Mouse (Mus musculus): Measurements from ENCODE around the gene Cct6b. TPM values are rescaled to one million over a fixed set of nuclear protein-coding genes. Genes with fewer than 3 reads are reported as not detected.

Gene Cct6b
- 0.14 and 0.32 TPM in 2 replicates for polyA plus RNA-seq (2014; fragmentation: Nextera tagmentation; extraction: Ambion mirVana)

- peaks cover 10% of the 10 kb centered on the region for H3K4me1 ChIP-seq (ENCODE audit: control insufficient read depth, insufficient read depth, low read length)
- H3K9me3 ChIP-seq (replicated peaks; ENCODE audit: control insufficient read depth, low read length): no peaks in the 10 kb centered on the region
- ATAC-seq (replicated peaks; ENCODE audit: insufficient number of reproducible peaks, low FRiP score, low TSS enrichment): peak; percentile 97
- under 1% methylated on average over 44 of the region's 44 CpGs for WGBS (ENCODE audit: insufficient replicate concordance)
- H3K4me2 ChIP-seq: peak within 1 kb of the TSS; percentile 97
- H3K27ac ChIP-seq (ENCODE audit: low read depth, low read length): peak within 1 kb of the TSS; percentile 93
- H3K4me3 ChIP-seq (ENCODE audit: low read depth, low read length): peak within 1 kb of the TSS; percentile 98
- peaks cover 4% of the 10 kb centered on the region; the same call in 1 of the 2 replicates for H3K36me3 ChIP-seq (ENCODE audit: control insufficient read depth, insufficient read depth, low read length)
- H3K9ac ChIP-seq (ENCODE audit: low read depth, low read length): peak within 1 kb of the TSS; percentile 93
- H3K27me3 ChIP-seq (ENCODE audit: control insufficient read depth, insufficient read depth, low read length): no peaks in the 10 kb centered on the region
Measured at GRCm38 (mm10) chr11:82763742-82764437, at the start of gene Cct6b, which contains the start of gene Zfp830. TSS of gene Cct6b (minus strand) at chr11:82764321. TSS of gene Zfp830 (plus strand) at chr11:82764345.

GRCm38 (mm10) chr11:82808485-82808884 lies 44.4 kb upstream of the Cct6b start:
- ATAC-seq (replicated peaks; ENCODE audit: insufficient number of reproducible peaks, low FRiP score, low TSS enrichment): no peak
- 64% methylated on average over 5 of the region's 5 CpGs for WGBS (ENCODE audit: insufficient replicate concordance)
- no peak overlapping the region for H3K9ac ChIP-seq (ENCODE audit: low read depth, low read length)
- no peaks in the 10 kb centered on the region for H3K9me3 ChIP-seq (replicated peaks; ENCODE audit: control insufficient read depth, low read length)
- H3K36me3 ChIP-seq (ENCODE audit: control insufficient read depth, insufficient read depth, low read length): no peaks in the 10 kb centered on the region
- H3K27me3 ChIP-seq (ENCODE audit: control insufficient read depth, insufficient read depth, low read length): no peaks in the 10 kb centered on the region
- no peak overlapping the region for H3K27ac ChIP-seq (ENCODE audit: low read depth, low read length)
- no peak overlapping the region for H3K4me2 ChIP-seq
- H3K4me1 ChIP-seq (ENCODE audit: control insufficient read depth, insufficient read depth, low read length): peaks cover 11% of the 10 kb centered on the region
- H3K4me3 ChIP-seq (ENCODE audit: low read depth, low read length): no peak overlapping the region

- peaks cover 7% of the 10 kb centered on the region for H3K36me3 ChIP-seq (ENCODE audit: control insufficient read depth, insufficient read depth, low read length)
- no peak overlapping the region for H3K4me2 ChIP-seq
- no peak overlapping the region for H3K9ac ChIP-seq (ENCODE audit: low read depth, low read length)
- no peak for ATAC-seq (replicated peaks; ENCODE audit: insufficient number of reproducible peaks, low FRiP score, low TSS enrichment)
- no peak overlapping the region for H3K4me3 ChIP-seq (ENCODE audit: low read depth, low read length)
- no peak overlapping the region for H3K27ac ChIP-seq (ENCODE audit: low read depth, low read length)
- H3K9me3 ChIP-seq (replicated peaks; ENCODE audit: control insufficient read depth, low read length): no peaks in the 10 kb centered on the region
- 81% methylated on average over 3 of the region's 3 CpGs for WGBS (ENCODE audit: insufficient replicate concordance)
- peaks cover 2% of the 10 kb centered on the region; the same call in 1 of the 2 replicates for H3K4me1 ChIP-seq (ENCODE audit: control insufficient read depth, insufficient read depth, low read length)
- H3K27me3 ChIP-seq (ENCODE audit: control insufficient read depth, insufficient read depth, low read length): no peaks in the 10 kb centered on the region
Measured at GRCm38 (mm10) chr11:82807370-82807769, 43.2 kb upstream of the Cct6b start.

- Histone ChIP-seq H3K27me3 (ENCODE audit: control insufficient read depth, insufficient read depth, low read length) (no peaks in the 10 kb centered on the region), H3K4me2 (no peak overlapping the region), H3K9ac (ENCODE audit: low read depth, low read length) (no peak overlapping the region), H3K36me3 (ENCODE audit: control insufficient read depth, insufficient read depth, low read length) (peaks cover 14% of the 10 kb centered on the region), H3K4me3 (ENCODE audit: low read depth, low read length) (no peak overlapping the region), H3K9me3 (replicated peaks; ENCODE audit: control insufficient read depth, low read length) (no peaks in the 10 kb centered on the region), H3K27ac (ENCODE audit: low read depth, low read length) (no peak overlapping the region), H3K4me1 (ENCODE audit: control insufficient read depth, insufficient read depth, low read length) (peaks cover 1% of the 10 kb centered on the region; the same call in 1 of the 2 replicates)
- 61% methylated on average over 3 of the region's 3 CpGs for WGBS (ENCODE audit: insufficient replicate concordance)
- no peak for ATAC-seq (replicated peaks; ENCODE audit: insufficient number of reproducible peaks, low FRiP score, low TSS enrichment)
Measured at GRCm38 (mm10) chr11:82806656-82807055, 42.5 kb upstream of the Cct6b start.

GRCm38 (mm10) chr11:82783453-82783852 lies 19.3 kb upstream of the Cct6b start:
- H3K36me3 ChIP-seq (ENCODE audit: control insufficient read depth, insufficient read depth, low read length): peaks cover 17% of the 10 kb centered on the region
- 89% methylated on average over 11 of the region's 11 CpGs for WGBS (ENCODE audit: insufficient replicate concordance)

GRCm38 (mm10) chr11:82782197-82782596 lies 18.1 kb upstream of the Cct6b start:
- no peak for ATAC-seq (replicated peaks; ENCODE audit: insufficient number of reproducible peaks, low FRiP score, low TSS enrichment)
- Histone ChIP-seq H3K4me3 (ENCODE audit: low read depth, low read length) (peak overlapping the region; percentile 91), H3K27ac (ENCODE audit: low read depth, low read length) (no peak overlapping the region), H3K9ac (ENCODE audit: low read depth, low read length) (peak overlapping the region; percentile 96), H3K4me2 (peak overlapping the region; percentile 83), H3K36me3 (ENCODE audit: control insufficient read depth, insufficient read depth, low read length) (peaks cover 12% of the 10 kb centered on the region), H3K27me3 (ENCODE audit: control insufficient read depth, insufficient read depth, low read length) (no peaks in the 10 kb centered on the region), H3K9me3 (replicated peaks; ENCODE audit: control insufficient read depth, low read length) (no peaks in the 10 kb centered on the region), H3K4me1 (ENCODE audit: control insufficient read depth, insufficient read depth, low read length) (peaks cover 7% of the 10 kb centered on the region)
- WGBS (ENCODE audit: insufficient replicate concordance): 43% methylated on average over 6 of the region's 6 CpGs

More at GRCm38 (mm10) chr11:82783453-82783852, 19.3 kb upstream of the Cct6b start:
- Histone ChIP-seq H3K4me1 (ENCODE audit: control insufficient read depth, insufficient read depth, low read length) (peaks cover 7% of the 10 kb centered on the region), H3K9me3 (replicated peaks; ENCODE audit: control insufficient read depth, low read length) (no peaks in the 10 kb centered on the region), H3K9ac (ENCODE audit: low read depth, low read length) (no peak overlapping the region), H3K27me3 (ENCODE audit: control insufficient read depth, insufficient read depth, low read length) (no peaks in the 10 kb centered on the region), H3K27ac (ENCODE audit: low read depth, low read length) (no peak overlapping the region), H3K4me3 (ENCODE audit: low read depth, low read length) (no peak overlapping the region), H3K4me2 (no peak overlapping the region)
- ATAC-seq (replicated peaks; ENCODE audit: insufficient number of reproducible peaks, low FRiP score, low TSS enrichment): no peak

DNA sequence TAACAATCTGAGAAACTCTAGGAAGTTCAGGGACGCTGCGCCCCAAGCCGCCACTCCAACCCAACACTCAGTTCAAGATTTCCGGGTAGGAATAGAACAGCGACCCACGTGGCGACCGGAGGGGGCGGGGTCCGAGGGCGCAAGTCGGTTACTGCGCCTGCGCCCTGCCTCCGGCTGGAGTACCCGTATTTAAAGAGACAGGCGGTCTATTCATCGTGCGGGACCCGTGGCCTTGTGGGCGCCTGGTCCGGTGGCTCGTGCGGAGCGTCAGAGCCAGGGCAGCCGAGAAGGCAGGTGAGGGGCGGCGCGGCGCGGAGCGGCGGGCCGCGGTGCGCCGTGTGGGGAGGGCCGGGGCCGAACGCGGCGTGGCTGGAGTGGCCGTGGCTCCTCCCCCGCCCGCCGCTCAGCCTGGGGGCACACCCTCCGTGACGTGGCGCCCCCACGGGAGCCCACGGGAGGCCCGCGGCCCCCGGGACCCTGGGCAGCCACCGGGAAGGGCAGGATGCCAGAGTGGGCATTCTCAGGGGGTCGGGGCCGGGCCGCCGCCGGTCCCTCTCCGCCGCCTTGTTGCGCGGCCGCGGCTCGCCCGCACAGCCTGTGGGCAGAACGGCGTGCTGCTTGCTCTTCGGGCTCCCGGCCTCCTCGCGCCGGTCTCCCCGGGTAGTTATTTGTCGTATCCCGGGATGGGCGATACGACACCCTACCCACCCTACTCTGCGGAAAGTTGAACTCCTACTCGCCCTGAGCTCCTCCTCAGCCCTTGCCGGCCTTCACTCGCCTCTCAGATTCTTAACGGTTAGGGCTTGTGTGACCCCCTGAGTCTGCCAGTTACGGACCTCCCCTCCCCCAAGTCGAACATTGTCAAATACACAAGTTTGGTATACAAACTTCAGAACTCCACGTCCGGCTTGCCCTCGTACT lies 17.1 kb upstream of the Cct6b start, which contains the start of gene Lig3:
Gene Lig3 (plus strand): TSS at position 126 of the 921 bp plus-strand sequence.
- peak; percentile 92 for ATAC-seq (replicated peaks; ENCODE audit: insufficient number of reproducible peaks, low FRiP score, low TSS enrichment)
- Histone ChIP-seq H3K9ac (ENCODE audit: low read depth, low read length) (peak within 1 kb of the TSS; percentile 96), H3K4me1 (ENCODE audit: control insufficient read depth, insufficient read depth, low read length) (peaks cover 7% of the 10 kb centered on the region), H3K9me3 (replicated peaks; ENCODE audit: control insufficient read depth, low read length) (no peaks in the 10 kb centered on the region), H3K4me2 (peak within 1 kb of the TSS; percentile 83), H3K27me3 (ENCODE audit: control insufficient read depth, insufficient read depth, low read length) (no peaks in the 10 kb centered on the region), H3K4me3 (ENCODE audit: low read depth, low read length) (peak within 1 kb of the TSS; percentile 91), H3K27ac (ENCODE audit: low read depth, low read length) (peak within 1 kb of the TSS; percentile 96), H3K36me3 (ENCODE audit: control insufficient read depth, insufficient read depth, low read length) (peaks cover 11% of the 10 kb centered on the region)
- WGBS (ENCODE audit: insufficient replicate concordance): under 1% methylated on average over 66 of the region's 90 CpGs

DNA sequence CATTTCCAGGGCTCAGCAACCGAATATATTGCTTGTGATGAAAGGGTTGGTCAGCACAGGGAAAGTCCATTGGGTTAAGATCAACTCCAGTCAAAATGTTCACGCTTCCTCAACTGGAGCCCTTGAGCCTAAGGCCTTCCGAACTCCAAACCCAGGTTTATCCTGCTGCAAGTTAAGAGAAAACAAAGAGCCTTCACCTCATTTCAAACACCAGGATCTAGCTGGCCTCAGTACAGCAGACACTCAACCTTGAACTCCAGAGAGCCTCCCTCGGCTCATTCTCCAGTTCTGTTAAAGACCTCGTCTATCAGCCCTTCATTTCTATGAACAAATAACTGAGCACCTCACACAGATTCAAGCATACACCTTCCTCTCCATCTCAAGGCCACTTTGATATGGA lies 16.0 kb upstream of the Cct6b start:
- ATAC-seq (replicated peaks; ENCODE audit: insufficient number of reproducible peaks, low FRiP score, low TSS enrichment): no peak
- 52% methylated on average over 5 of the region's 5 CpGs for WGBS (ENCODE audit: insufficient replicate concordance)
- peak overlapping the region; percentile 91 for H3K4me3 ChIP-seq (ENCODE audit: low read depth, low read length)
- H3K27ac ChIP-seq (ENCODE audit: low read depth, low read length): no peak overlapping the region
- peak overlapping the region; percentile 96 for H3K9ac ChIP-seq (ENCODE audit: low read depth, low read length)
- peaks cover 7% of the 10 kb centered on the region for H3K4me1 ChIP-seq (ENCODE audit: control insufficient read depth, insufficient read depth, low read length)
- no peaks in the 10 kb centered on the region for H3K27me3 ChIP-seq (ENCODE audit: control insufficient read depth, insufficient read depth, low read length)
- peak overlapping the region; percentile 83 for H3K4me2 ChIP-seq
- peaks cover 4% of the 10 kb centered on the region for H3K36me3 ChIP-seq (ENCODE audit: control insufficient read depth, insufficient read depth, low read length)
- no peaks in the 10 kb centered on the region for H3K9me3 ChIP-seq (replicated peaks; ENCODE audit: control insufficient read depth, low read length)
